Mouse (Mus musculus): Measurements from ENCODE around the gene Zfp169.

Gene Zfp169

DNA sequence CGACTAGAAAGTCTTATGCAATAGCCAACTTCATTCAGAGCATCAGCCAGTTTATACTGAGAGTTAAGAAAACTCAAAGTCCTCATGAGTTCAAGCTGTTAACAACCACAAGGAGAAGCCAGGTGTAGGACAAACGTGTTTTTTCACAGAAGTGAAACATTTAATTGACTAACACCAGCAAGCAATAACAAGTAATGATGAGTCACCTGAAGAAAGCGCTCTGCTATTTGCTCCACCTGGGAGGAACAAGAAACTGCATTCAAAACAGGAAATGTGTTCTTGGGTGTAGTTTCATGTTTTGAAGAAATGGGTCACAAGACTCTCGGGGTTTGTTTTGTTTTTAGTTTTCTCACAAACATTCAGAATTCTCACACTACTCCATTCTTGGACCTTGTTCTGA, 2.6 kb upstream of the Zfp169 start:
- DNase-seq: no peak

DNA sequence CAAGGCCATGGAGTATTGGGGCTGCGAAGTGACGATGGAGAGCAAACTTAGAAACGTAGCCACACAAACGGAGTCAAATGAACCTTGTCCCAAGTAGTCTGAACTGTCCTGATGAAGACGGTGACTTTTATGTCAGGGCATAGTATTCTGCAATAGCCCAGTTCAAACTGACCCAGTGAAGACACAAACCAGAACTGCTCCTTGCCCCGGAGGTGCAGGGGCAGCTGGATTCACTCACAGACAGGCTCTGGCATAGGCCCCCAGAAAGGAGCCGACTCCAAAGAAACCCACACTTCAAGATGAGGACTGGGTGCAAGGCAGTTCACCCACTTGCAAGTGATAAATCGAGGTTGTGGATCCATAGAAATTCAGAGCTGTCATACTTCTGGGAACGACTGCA, 4.6 kb downstream of the Zfp169 start:
- DNase-seq: no peak

GRCm38 (mm10) chr13:48502422-48502821, 10.8 kb downstream of the Zfp169 start:
- DNase-seq: no peak

DNA sequence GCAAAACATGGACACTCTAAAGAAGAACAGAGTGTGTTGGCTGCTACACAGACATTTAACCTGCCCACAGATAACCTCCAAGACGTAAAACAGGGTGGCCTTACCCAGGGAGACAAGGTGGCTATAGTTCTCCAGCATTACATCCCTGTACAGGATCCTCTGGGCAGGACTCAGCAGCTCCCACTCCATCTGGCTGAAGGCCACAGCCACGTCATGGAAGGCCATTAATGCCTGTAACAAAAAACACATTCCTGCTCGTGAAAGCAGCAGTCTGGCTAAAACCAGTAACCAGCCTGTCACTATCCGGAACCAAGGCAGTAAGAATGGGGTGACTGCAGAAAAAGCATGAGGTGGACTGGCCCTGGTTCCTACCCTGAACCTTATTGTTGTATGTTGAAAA, 14.6 kb downstream of the Zfp169 start:
- peak; percentile 80 to 82 for DNase-seq

GRCm38 (mm10) chr13:48497693-48498221, 15.5 kb downstream of the Zfp169 start:
- DNase-seq: peak; percentile 36 to 80

- no peak for DNase-seq
Observed at GRCm38 (mm10) chr13:48493183-48493582, 20.1 kb downstream of the Zfp169 start.

DNA sequence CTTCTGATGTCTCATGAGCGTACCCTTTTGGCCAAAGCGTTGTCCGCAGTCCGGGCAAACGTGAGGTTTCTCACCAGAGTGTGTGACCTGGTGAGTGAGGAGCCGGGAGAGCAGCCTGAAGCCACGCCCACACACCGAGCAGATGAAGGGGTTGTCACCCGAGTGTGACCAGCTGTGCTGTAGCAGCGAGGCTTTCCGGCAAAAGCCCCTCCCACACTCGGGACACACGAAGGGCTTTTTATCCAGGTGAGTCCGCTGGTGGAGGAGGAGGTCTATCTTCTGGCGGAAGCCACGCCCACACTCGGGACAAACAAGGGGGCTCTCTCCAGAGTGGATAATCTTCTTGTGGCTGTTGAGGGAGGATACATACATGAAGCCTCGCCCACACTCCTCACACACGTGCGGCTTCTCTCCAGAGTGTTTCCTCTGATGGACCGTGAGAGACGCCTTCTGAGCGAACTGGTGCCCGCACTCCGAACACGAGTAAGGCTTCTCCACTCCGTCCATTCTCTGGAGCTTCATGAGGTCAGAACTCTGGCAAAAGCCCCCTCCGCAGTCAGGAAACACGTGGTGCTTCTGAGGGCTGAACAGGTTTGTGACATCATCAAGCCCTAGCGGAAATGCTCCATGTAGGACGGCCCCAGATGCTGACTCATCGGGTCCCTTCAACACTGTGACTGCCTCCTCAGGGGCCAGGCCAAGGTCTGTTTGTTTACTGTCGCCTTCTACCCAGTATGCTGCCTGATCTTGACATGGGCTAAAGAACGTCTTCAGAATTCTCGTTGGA, 22.7 kb downstream of the Zfp169 start:
- DNase-seq: no peak

DNA sequence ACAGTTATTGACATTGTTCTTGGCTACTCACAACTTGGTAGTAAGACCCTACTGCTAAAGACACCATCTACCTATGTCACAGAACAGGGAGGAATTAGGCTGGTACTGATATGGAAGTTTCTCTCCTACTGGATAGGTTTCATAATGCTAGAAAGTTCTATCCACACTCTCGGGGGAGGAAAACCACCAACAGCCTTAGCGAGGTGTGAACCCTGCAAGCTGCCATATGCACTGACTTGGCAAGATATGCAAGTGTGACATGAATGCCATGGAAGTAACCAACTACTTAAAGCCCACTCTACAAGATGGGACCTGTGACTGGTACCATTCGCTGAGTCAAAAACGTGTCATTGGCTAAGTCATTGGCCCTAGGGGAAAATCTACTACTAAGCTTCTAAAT, 29.6 kb downstream of the Zfp169 start:
- DNase-seq: no peak

DNA sequence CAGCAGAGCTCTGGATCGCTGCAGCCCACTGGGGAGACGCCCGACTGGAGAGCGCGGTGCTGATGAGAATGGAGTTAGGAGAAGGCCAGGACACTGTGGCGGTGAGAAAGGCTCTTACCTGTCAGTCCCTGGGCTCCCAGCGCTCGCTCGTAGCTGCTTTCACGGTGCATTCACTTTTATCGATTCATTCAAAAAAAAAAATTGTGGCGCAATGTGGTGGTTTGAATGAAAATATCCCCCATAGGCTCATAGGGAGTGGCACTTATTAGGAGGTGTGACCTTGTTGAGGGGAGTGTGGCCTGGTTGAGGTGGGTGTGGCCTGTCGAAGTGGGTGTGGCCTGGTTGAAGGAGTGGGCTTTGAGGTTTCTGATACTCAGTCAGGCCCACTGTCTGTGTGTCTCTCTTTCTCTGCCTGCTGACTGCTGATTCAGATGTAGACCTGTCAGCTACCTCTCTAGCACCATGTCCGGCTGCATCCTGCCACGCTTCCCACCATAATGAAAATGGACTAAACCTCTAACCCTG, 44.5 kb downstream of the Zfp169 start:
- no peak for DNase-seq

DNA sequence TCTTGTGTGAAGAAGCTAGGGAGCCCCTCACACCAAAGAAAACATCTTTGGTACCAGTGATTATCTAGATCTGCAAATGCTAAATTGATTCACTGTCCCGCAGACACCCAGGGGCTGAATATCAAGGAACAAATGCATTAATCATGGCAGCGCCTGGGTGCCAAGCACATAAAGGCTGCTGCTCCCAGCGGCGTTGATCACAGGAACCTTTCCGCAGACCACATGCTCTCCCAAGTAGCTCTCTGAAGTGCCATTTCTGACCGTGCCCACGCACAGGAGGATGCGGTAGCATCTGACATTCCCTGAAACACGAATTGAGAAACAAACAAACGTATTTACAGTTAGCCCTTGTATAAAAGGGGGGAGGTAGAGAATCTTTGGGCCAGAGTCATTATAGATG, 47.1 kb downstream of the Zfp169 start:
- no peak for DNase-seq

GRCm38 (mm10) chr13:48464170-48464569, 49.1 kb downstream of the Zfp169 start:
- peak; percentile 54 to 76 for DNase-seq

- no peak for DNase-seq
Observed at GRCm38 (mm10) chr13:48459280-48459679, 54.0 kb downstream of the Zfp169 start.

- DNase-seq: no peak
Observed at GRCm38 (mm10) chr13:48448119-48448518, 65.1 kb downstream of the Zfp169 start.

GRCm38 (mm10) chr13:48443996-48444395, 69.3 kb downstream of the Zfp169 start:
- DNase-seq: no peak

- DNase-seq: peak in 1 of 2 experiments; percentile 3
Observed at GRCm38 (mm10) chr13:48438321-48438720, 74.9 kb downstream of the Zfp169 start.
